Mouse (Mus musculus) liver, embryonic 11.5 days (tissue): ENCODE measurements around the gene Ppard. TPM values are rescaled to one million over a fixed set of nuclear protein-coding genes. Genes with fewer than 3 reads are reported as not detected.
A peak's percentile ranks its signal among the peaks of the same experiment; 100 is the strongest.

ENCODE experiments used
- ATAC-seq: fragments of 200-750 bp; cut with Nextera tagmentation; replicated peaks from 2 replicates; pipeline ENCODE4 v1.8.0; 2017; ENCODE audit warnings: moderate number of reproducible peaks, mild to moderate bottlenecking, moderate TSS enrichment, moderate library complexity; ENCODE audit not compliant: low FRiP score
- DNase-seq: peaks from one replicate; pipeline ENCODE4 v3.0.0-alpha.2; 2017; ENCODE audit warnings: low spot score
- H3K27ac ChIP-seq: fragments of 300-500 bp; sonication (generic); 2 replicates; pipeline ENCODE4 v1.5.1; 2014; ENCODE audit warnings: mild to moderate bottlenecking, low read depth, low read length, control low read depth
- H3K27me3 ChIP-seq: fragments of 300-500 bp; sonication (generic); replicated peaks from 2 replicates; pipeline ENCODE4 v1.6.1; 2014; ENCODE audit warnings: low read length, mixed read lengths; ENCODE audit not compliant: control insufficient read depth, insufficient read depth
- H3K36me3 ChIP-seq: fragments of 300-500 bp; sonication (generic); 2 replicates; pipeline ENCODE4 v1.6.1; 2014; ENCODE audit warnings: mild to moderate bottlenecking, low read length, moderate library complexity, mixed read lengths; ENCODE audit not compliant: control insufficient read depth, insufficient read depth
- H3K4me1 ChIP-seq: fragments of 300-500 bp; sonication (generic); replicated peaks from 2 replicates; pipeline ENCODE4 v1.6.1; 2014; ENCODE audit warnings: low read length, mixed read lengths; ENCODE audit not compliant: control insufficient read depth, insufficient read depth
- H3K4me2 ChIP-seq: fragments of 300-500 bp; sonication (generic); 2 replicates; pipeline ENCODE4 v1.6.1; 2014; ENCODE audit warnings: mild to moderate bottlenecking, control low read depth, moderate library complexity
- H3K4me3 ChIP-seq: fragments of 300-500 bp; sonication (generic); 2 replicates; pipeline ENCODE4 v1.5.1; 2014; ENCODE audit warnings: low read depth, low read length, control low read depth
- H3K9ac ChIP-seq: fragments of 300-500 bp; sonication (generic); 2 replicates; pipeline ENCODE4 v1.6.1; 2014; ENCODE audit warnings: low read depth, low read length, control low read depth
- H3K9me3 ChIP-seq: fragments of 300-500 bp; sonication (generic); 2 replicates; pipeline ENCODE4 v1.6.1; 2016; ENCODE audit warnings: low read length, inconsistent platforms, mixed read lengths; ENCODE audit not compliant: control insufficient read depth
- WGBS: fragments of 180-500 bp; shearing (Covaris S2); extraction: QIAGEN DNeasy Blood & Tissue Kit; methylation state at CpG from one replicate; pipeline ENCODE4 v1.1.7; 2014; 5-methylcytosine and 5-hydroxymethylcytosine counted together
- polyA plus RNA-seq: library from polyadenylated mRNA; unstranded; fragments of >200 nt; fragmentation: Nextera tagmentation; extraction: Ambion mirVana; gene quantifications from 2 replicates; pipeline ENCODE4 v1.2.1, GENCODE M21; 2014

The Ppard gene
- polyA plus RNA-seq = 1.6 and 2.3 TPM in 2 replicates

DNA sequence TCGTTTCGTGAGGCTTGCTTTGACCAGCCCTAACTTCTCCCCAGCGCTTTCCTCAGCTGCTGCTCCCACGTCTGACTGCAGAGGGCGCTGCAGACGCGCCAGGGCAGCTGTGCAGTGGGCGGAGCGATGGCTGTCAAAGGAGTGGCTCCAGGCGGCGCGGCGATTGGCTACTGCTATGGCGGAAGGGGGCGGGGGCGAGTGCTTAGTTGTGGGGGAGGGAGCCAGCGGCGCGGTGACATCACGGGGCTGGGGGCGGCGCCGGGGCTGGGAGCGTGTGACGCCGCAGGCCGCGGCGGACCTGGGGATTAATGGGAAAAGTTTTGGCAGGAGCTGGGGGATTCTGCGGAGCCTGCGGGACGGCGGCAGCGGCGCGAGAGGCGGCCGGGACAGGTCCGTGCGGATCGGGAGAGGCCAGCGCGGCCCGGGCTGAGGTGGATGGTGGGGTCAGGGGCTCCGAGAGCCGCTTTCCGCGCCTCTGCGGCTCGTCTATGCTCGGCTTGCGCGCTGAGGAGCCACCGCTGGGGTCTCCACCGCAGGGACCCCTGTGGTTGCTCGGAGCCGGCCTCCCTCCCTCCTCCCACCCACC lies at the start of gene Ppard:
TSS of gene Ppard (plus strand) at position 226 of the 586 bp plus-strand sequence.
- H3K9ac ChIP-seq = peak within 1 kb of the TSS; percentile 82
- H3K4me1 ChIP-seq = peaks cover 23% of the 10 kb centered on the region
- H3K27me3 ChIP-seq = no peaks in the 10 kb centered on the region
- H3K4me3 ChIP-seq = peak within 1 kb of the TSS; percentile 74
- peaks cover 8% of the 10 kb centered on the region for H3K36me3 ChIP-seq
- peak; percentile 98 for DNase-seq
- peak; percentile 91 for ATAC-seq
- 1% methylated on average over 55 of the region's 57 CpGs for WGBS
- peak within 1 kb of the TSS; percentile 36; the same call in 1 of the 2 replicates for H3K27ac ChIP-seq
- H3K4me2 ChIP-seq = peak within 1 kb of the TSS; percentile 78
- no peaks in the 10 kb centered on the region for H3K9me3 ChIP-seq

DNA sequence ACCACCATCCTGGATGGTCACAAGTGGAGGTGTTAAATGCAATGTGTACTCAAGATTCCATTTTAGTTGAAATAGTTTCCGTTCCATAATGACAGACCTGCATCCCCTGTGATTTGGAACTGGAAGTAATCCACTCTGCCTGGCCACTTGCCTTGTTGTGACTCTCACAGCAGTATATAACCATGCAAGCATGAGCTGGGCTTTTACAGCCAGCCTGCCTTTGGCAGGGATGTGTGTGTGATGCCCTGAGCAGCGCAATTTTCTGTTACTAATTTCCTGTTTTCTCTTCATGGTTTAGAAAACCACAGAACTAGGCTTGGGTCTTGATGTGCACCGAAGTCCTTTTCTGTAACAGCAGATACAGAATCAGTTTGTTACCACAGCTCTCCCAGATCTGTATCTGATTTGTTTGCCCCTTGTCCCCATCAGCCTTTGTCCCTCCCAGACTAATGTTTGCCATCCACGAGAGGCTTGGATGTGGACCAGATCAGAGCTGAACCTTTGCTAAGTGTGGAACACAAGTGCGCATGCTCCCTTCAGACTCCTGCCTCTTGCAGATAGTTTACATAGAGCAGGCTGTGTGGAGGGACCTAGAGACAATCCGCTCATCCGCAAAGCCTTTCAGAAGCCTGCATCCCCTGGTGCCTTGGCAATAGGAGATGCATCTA lies 47.4 kb upstream of the Ppard start:
- DNase-seq (no peak), ATAC-seq (no peak)
- 57% methylated on average over 7 of the region's 7 CpGs for WGBS
- H3K27me3 ChIP-seq = no peaks in the 10 kb centered on the region
- no peak overlapping the region for H3K4me2 ChIP-seq
- peaks cover 15% of the 10 kb centered on the region for H3K4me1 ChIP-seq
- no peaks in the 10 kb centered on the region for H3K9me3 ChIP-seq
- H3K9ac ChIP-seq = peak overlapping the region; percentile 15; the same call in 1 of the 2 replicates
- peak overlapping the region; percentile 28 for H3K27ac ChIP-seq
- H3K36me3 ChIP-seq = peaks cover 2% of the 10 kb centered on the region; the same call in 1 of the 2 replicates
- H3K4me3 ChIP-seq = no peak overlapping the region

DNA sequence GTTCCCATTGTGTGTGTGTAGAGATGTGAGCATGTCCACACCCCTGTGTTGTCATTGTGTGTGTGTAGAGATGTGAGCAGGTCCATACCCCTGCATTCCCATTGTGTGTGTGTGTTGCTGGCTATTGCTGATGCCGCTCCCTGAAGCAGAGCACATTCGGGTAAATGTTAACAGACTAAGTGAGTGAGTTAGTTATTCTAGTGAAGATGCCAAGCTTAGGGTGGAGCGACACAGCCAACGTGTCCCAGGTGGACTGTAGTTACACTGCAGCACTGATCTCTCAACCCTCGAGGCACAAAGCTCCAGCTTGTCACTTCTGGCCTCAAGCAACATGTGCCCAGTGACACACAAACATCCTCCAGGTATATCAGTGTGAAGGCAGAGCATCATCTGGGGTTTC lies 44.2 kb upstream of the Ppard start:
- no peaks in the 10 kb centered on the region for H3K9me3 ChIP-seq
- no peak overlapping the region for H3K9ac ChIP-seq
- DNase-seq (no peak), ATAC-seq (no peak)
- H3K36me3 ChIP-seq = peaks cover 8% of the 10 kb centered on the region
- 91% methylated on average over 5 of the region's 5 CpGs for WGBS
- no peak overlapping the region for H3K4me3 ChIP-seq
- no peak overlapping the region for H3K4me2 ChIP-seq
- H3K27ac ChIP-seq = no peak overlapping the region
- no peaks in the 10 kb centered on the region for H3K27me3 ChIP-seq
- peaks cover 8% of the 10 kb centered on the region for H3K4me1 ChIP-seq

GRCm38 (mm10) chr17:28192754-28193153 lies 39.7 kb upstream of the Ppard start:
- Histone ChIP-seq H3K36me3 (peaks cover 11% of the 10 kb centered on the region), H3K4me3 (no peak overlapping the region), H3K4me1 (no peaks in the 10 kb centered on the region), H3K9me3 (no peaks in the 10 kb centered on the region), H3K9ac (no peak overlapping the region), H3K4me2 (no peak overlapping the region), H3K27me3 (no peaks in the 10 kb centered on the region), H3K27ac (no peak overlapping the region)
- no peak for DNase-seq
- WGBS = 50% methylated on average over 1 of the region's 1 CpGs
- ATAC-seq = no peak

DNA sequence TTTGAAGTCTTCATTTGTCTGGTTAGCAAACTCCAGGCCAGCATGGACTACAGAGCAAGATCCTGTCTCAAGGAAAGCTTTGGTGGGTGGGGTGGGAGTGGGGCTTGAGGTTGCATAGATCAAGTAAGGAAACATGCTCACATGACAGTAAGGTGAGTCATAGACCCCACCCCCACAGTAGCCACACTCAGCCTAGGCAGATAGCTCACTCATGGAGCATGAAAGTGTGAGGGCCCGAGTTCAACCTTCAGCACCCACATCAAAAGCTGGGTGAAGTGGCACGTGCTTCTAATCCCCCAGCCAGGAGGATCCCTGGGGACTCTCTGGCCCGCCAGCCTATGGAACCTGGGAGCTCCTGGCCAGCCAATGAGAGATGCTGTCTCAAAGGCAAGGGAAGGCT lies 38.9 kb upstream of the Ppard start:
- H3K4me2 ChIP-seq = no peak overlapping the region
- 72% methylated on average over 3 of the region's 3 CpGs for WGBS
- ATAC-seq (no peak), DNase-seq (no peak)
- H3K9ac ChIP-seq = no peak overlapping the region
- H3K9me3 ChIP-seq = no peaks in the 10 kb centered on the region
- H3K4me1 ChIP-seq = no peaks in the 10 kb centered on the region
- H3K27ac ChIP-seq = no peak overlapping the region
- no peak overlapping the region for H3K4me3 ChIP-seq
- no peaks in the 10 kb centered on the region for H3K27me3 ChIP-seq
- H3K36me3 ChIP-seq = peaks cover 11% of the 10 kb centered on the region

- ATAC-seq (no peak), DNase-seq (no peak)
- Histone ChIP-seq H3K36me3 (peaks cover 8% of the 10 kb centered on the region), H3K4me3 (no peak overlapping the region), H3K9ac (no peak overlapping the region), H3K4me1 (no peaks in the 10 kb centered on the region), H3K9me3 (no peaks in the 10 kb centered on the region), H3K4me2 (no peak overlapping the region), H3K27ac (no peak overlapping the region), H3K27me3 (no peaks in the 10 kb centered on the region)
- WGBS = 89% methylated on average over 10 of the region's 10 CpGs
Measured at GRCm38 (mm10) chr17:28195033-28195432, 37.5 kb upstream of the Ppard start.

- no peak overlapping the region for H3K9ac ChIP-seq
Measured at GRCm38 (mm10) chr17:28197646-28198045, 34.9 kb upstream of the Ppard start.

DNA sequence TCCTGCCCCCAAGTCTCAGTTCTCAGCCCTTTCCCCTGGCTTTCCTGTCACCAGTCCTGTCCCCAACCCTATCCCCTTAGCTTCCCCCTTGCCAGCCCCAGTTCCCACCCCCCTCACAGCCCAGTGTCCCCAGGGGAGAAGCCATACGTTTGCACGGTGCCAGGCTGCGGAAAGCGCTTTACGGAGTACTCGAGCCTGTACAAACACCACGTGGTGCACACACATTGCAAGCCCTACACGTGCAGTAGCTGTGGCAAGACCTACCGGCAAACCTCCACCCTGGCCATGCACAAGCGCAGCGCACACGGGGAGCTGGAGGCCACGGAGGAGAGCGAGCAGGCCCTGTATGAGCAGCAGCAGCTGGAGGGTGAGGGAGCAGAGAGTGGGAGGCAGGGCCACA lies 30.5 kb upstream of the Ppard start:
- no peak overlapping the region for H3K9ac ChIP-seq
- H3K4me1 ChIP-seq = peaks cover 3% of the 10 kb centered on the region
- ATAC-seq (no peak), DNase-seq (no peak)
- WGBS = 81% methylated on average over 14 of the region's 14 CpGs
- H3K4me3 ChIP-seq = no peak overlapping the region
- H3K4me2 ChIP-seq = no peak overlapping the region
- peaks cover 10% of the 10 kb centered on the region; the same call in 1 of the 2 replicates for H3K36me3 ChIP-seq
- H3K27me3 ChIP-seq = no peaks in the 10 kb centered on the region
- no peaks in the 10 kb centered on the region for H3K9me3 ChIP-seq
- H3K27ac ChIP-seq = no peak overlapping the region

More at GRCm38 (mm10) chr17:28197646-28198045, 34.9 kb upstream of the Ppard start:
- Histone ChIP-seq H3K4me2 (no peak overlapping the region), H3K9me3 (no peaks in the 10 kb centered on the region), H3K4me3 (no peak overlapping the region), H3K4me1 (no peaks in the 10 kb centered on the region), H3K27me3 (no peaks in the 10 kb centered on the region), H3K27ac (no peak overlapping the region), H3K36me3 (peaks cover 13% of the 10 kb centered on the region; the same call in 1 of the 2 replicates)
- no peak for ATAC-seq
- DNase-seq = no peak
- WGBS = 78% methylated on average over 18 of the region's 18 CpGs
